Mouse (Mus musculus): Measurements from ENCODE around the gene Ufsp1.

DNA sequence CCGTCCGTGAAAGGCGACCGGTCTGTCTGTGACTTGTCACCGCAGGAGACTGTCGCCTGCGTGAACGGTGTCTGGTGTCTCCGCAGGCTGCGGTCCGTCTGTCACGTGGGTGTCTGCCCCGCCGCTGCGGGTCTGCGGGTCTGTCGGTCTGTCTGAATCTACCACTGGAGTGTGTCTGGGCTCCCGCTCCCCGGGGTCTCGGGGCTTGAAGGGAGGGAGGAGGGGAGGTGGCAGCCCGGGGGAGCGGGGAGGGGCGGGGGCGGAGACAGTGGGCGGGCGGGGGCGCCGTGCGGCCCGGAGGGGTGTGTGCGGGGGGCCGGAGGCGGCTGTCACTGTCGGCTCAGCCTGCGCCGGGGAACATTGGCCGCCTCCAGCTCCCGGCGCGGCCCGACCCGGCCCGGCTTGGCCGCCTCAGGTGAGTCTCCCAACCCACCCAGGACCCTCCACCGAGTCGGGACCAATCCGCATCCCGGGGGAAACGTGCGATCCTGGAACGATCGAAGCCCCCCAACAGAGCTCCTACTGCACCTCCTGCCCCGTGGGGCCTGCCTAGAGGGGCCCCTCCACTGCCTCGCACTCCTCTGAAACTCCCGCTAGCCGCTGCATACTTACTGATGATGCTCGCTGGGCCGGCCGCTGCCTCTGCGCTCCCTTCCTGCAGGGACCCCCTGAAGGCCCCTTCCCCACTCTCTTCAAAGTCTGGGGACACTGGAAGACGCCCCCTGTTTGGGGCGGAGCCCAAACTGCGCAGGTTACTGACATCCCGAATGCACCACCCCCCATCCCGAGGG lies 6.3 kb upstream of the Ufsp1 start:
- TF ChIP-seq POLR2A (IDR thresholded peaks at IDR 0.05; ENCODE audit: insufficient read length, low read depth) (no peak), POLR2AphosphoS2 (IDR thresholded peaks at IDR 0.05; ENCODE audit: insufficient read length, low read depth) (no peak), CEBPB (IDR thresholded peaks at IDR 0.05; ENCODE audit: insufficient read depth, poor library complexity, severe bottlenecking) (no peak), MAX (IDR thresholded peaks at IDR 0.05; ENCODE audit: low read depth) (no peak), USF1 (IDR thresholded peaks at IDR 0.05; ENCODE audit: low read depth) (no peak), MYOD1 (IDR thresholded peaks at IDR 0.05; ENCODE audit: control insufficient read depth in 1 of 3, insufficient read length in 2 of 3, low read depth in 2 of 3) (no peak), TCF12 (IDR thresholded peaks at IDR 0.05; ENCODE audit: insufficient read depth, poor library complexity, severe bottlenecking) (no peak), E2F4 (IDR thresholded peaks at IDR 0.05; ENCODE audit: insufficient read depth) (no peak), TCF3 (IDR thresholded peaks at IDR 0.05; ENCODE audit: insufficient read length, low read depth) (no peak), MYOG (IDR thresholded peaks at IDR 0.05; ENCODE audit: control insufficient read depth in 1 of 3, insufficient read depth in 1 of 3, insufficient read length in 2 of 3, low read depth in 2 of 3) (no peak)
